Mouse (Mus musculus) forebrain, postnatal 0 days (tissue): ENCODE measurements around the gene Rinl. TPM values are rescaled to one million over a fixed set of nuclear protein-coding genes. Genes with fewer than 3 reads are reported as not detected.
A peak's percentile ranks its signal among the peaks of the same experiment; 100 is the strongest.

Experiments used
- ATAC-seq: fragments of 200-750 bp; cut with Nextera tagmentation; 2 replicates; pipeline ENCODE4 v1.8.0; 2017; ENCODE audit warnings: mild to moderate bottlenecking, moderate library complexity
- DNase-seq: peaks from one replicate; pipeline ENCODE4 v3.0.0-alpha.2; 2015
- H3K27ac ChIP-seq: fragments of 300-500 bp; sonication (generic); 2 replicates; pipeline ENCODE4 v1.5.1; 2014; ENCODE audit warnings: low read depth, mild to moderate bottlenecking, antibody characterized with exemption, low read length, moderate library complexity, mixed read lengths
- H3K27me3 ChIP-seq: fragments of 300-500 bp; sonication (generic); 2 replicates; pipeline ENCODE4 v1.6.1; 2014; ENCODE audit warnings: mild to moderate bottlenecking, low read length, mixed read lengths; ENCODE audit not compliant: insufficient read depth
- H3K36me3 ChIP-seq: fragments of 300-500 bp; sonication (generic); 2 replicates; pipeline ENCODE4 v1.6.1; 2014; ENCODE audit warnings: mild to moderate bottlenecking, moderate library complexity; ENCODE audit not compliant: insufficient read depth
- H3K4me1 ChIP-seq: fragments of 300-500 bp; sonication (generic); 2 replicates; pipeline ENCODE4 v1.6.1; 2014; ENCODE audit warnings: antibody characterized with exemption; ENCODE audit not compliant: insufficient read depth
- H3K4me2 ChIP-seq: fragments of 300-500 bp; sonication (generic); 2 replicates; pipeline ENCODE4 v1.6.1; 2014; ENCODE audit warnings: low read depth, mild to moderate bottlenecking, moderate library complexity
- H3K4me3 ChIP-seq: fragments of 300-500 bp; sonication (generic); 2 replicates; pipeline ENCODE4 v1.5.1; 2014; ENCODE audit warnings: low read depth, low read length, mixed read lengths
- H3K9ac ChIP-seq: fragments of 300-500 bp; sonication (generic); 2 replicates; pipeline ENCODE4 v1.6.1; 2014; ENCODE audit warnings: mild to moderate bottlenecking
- H3K9me3 ChIP-seq: fragments of 300-500 bp; sonication (generic); 2 replicates; pipeline ENCODE4 v1.6.1; 2016; ENCODE audit warnings: low read length
- CTCF ChIP-seq: sonication (generic); IDR thresholded peaks from 2 replicates; pipeline ENCODE4 v1.5.1; 2016; ENCODE audit warnings: antibody characterized with exemption, control low read depth, low read depth
- WGBS: fragments of 180-500 bp; shearing (Covaris S2); extraction: QIAGEN DNeasy Blood & Tissue Kit; methylation state at CpG from one replicate; pipeline ENCODE4 v1.1.7; 2014; 5-methylcytosine and 5-hydroxymethylcytosine counted together
- polyA plus RNA-seq: library from polyadenylated mRNA; unstranded; fragments of >200 nt; fragmentation: Nextera tagmentation; extraction: Ambion mirVana; gene quantifications from 2 replicates; pipeline ENCODE4 v1.2.1, GENCODE M21; 2015
- total RNA-seq: library from RNA; depleted of rRNA; stranded (reverse); fragments of >200 nt; gene quantifications from 2 replicates; pipeline ENCODE4 v1.2.3, GENCODE M21; 2014; rRNA removed

Gene Rinl
- total RNA-seq (2.1 and 2.2 TPM in 2 replicates), polyA plus RNA-seq (1.6 TPM in 2 replicates)

- Histone ChIP-seq H3K9ac (no peak within 1 kb of the TSS), H3K4me2 (no peak within 1 kb of the TSS), H3K27ac (no peak within 1 kb of the TSS), H3K9me3 (no peaks in the 10 kb centered on the region), H3K36me3 (peaks cover 21% of the 10 kb centered on the region), H3K4me1 (no peaks in the 10 kb centered on the region), H3K27me3 (no peaks in the 10 kb centered on the region), H3K4me3 (no peak within 1 kb of the TSS)
- 84% methylated on average over 5 of the region's 5 CpGs for WGBS
- no peak for TF ChIP-seq CTCF
- DNase-seq: no peak
- ATAC-seq: no peak
These were observed at the start of gene Rinl for GRCm38 (mm10) chr7:28788307-28789195. Gene Rinl (plus strand): TSS chr7:28788969.

DNA sequence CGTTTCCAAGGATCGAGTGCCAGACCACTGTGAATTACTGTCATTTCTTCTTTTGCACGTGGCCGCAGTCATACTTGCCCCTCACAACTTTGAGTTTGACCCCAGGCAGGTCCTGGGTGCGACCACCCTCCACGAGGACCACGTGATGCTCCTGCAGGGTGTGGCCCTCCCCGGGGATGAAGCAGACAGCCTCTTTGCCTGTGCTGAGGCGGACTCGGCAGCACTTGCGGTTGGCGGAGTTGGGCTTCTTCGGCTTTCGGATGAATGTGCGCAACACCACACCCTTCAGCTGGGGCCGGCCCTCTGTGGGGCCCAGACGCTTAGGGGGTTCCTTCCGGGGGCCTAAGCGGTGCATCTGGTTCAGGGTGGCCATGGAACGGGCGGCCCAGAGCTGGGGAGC lies 48.9 kb upstream of the Rinl start:
- no peak for DNase-seq
- no peak for ATAC-seq
- H3K4me2 ChIP-seq: no peak overlapping the region
- no peaks in the 10 kb centered on the region for H3K9me3 ChIP-seq
- peaks cover 8% of the 10 kb centered on the region for H3K4me1 ChIP-seq
- H3K27ac ChIP-seq: no peak overlapping the region
- TF ChIP-seq CTCF: no peak
- H3K4me3 ChIP-seq: no peak overlapping the region
- H3K36me3 ChIP-seq: no peaks in the 10 kb centered on the region; the same call in 1 of the 2 replicates
- H3K27me3 ChIP-seq: no peaks in the 10 kb centered on the region
- no peak overlapping the region for H3K9ac ChIP-seq
- 94% methylated on average over 21 of the region's 21 CpGs for WGBS

GRCm38 (mm10) chr7:28740949-28741348 lies 47.8 kb upstream of the Rinl start:
- ATAC-seq (no peak), DNase-seq (no peak)
- Histone ChIP-seq H3K9me3 (no peaks in the 10 kb centered on the region), H3K27ac (peak overlapping the region; percentile 80; the same call in 1 of the 2 replicates), H3K36me3 (no peaks in the 10 kb centered on the region; the same call in 1 of the 2 replicates), H3K9ac (peak overlapping the region; percentile 72), H3K4me3 (peak overlapping the region; percentile 61), H3K4me2 (peak overlapping the region; percentile 87), H3K4me1 (peaks cover 8% of the 10 kb centered on the region), H3K27me3 (no peaks in the 10 kb centered on the region)
- 39% methylated on average over 9 of the region's 9 CpGs for WGBS
- 0 out of 2 replicates have a peak, but pooled peaks have one; percentile 2 for TF ChIP-seq CTCF

GRCm38 (mm10) chr7:28741368-28741708 lies 47.4 kb upstream of the Rinl start:
- Histone ChIP-seq H3K4me1 (peaks cover 8% of the 10 kb centered on the region), H3K9me3 (no peaks in the 10 kb centered on the region), H3K4me2 (peak overlapping the region; percentile 87), H3K36me3 (no peaks in the 10 kb centered on the region; the same call in 1 of the 2 replicates), H3K27ac (peak overlapping the region; percentile 80), H3K4me3 (peak overlapping the region; percentile 61), H3K27me3 (no peaks in the 10 kb centered on the region), H3K9ac (peak overlapping the region; percentile 72)
- 1% methylated on average over 13 of the region's 13 CpGs for WGBS
- ATAC-seq (peak; percentile 8), DNase-seq (no peak)
- no peak for TF ChIP-seq CTCF

DNA sequence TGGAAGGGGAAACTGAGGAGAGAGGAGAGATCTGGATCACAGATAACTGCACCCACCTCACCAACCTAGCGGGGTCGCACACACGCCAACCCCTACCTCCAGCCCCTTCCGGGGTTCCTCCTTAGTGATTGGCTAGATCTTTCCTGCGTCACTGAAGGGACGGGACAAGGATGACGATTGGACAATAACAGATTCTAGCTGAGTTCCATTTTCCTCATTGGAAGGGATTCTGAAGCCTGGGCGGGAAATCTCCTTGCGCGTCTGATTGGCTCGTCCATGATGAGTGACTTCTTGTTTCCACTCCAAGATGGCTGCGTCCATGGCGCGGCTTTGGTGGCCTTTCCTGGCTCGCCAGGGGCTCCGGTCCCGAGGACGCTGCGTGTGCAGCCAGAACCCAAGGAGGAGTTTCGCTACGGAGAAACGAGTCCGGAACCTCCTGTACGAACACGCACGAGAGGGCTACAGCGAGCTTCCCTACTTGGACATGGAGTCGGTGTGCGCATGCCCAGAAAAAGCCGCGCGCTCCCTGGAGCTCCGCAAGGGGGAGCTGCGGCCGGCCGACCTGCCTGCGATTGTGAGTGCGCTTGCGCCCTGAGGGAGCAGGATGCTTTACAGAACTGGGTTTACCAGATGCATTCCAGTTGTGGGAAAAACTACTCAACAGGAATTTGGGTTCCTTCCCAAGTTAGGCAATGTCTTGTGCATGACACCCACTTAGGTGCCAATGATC lies 46.9 kb upstream of the Rinl start, which contains the start of the genes Mrps12 and Sars2:
Gene Mrps12 (minus strand): TSS at position 112 of the 730 bp plus-strand sequence.
Gene Sars2 (plus strand): TSS at position 284 of the 730 bp plus-strand sequence.
- peak within 1 kb of the TSS; percentile 72 for H3K9ac ChIP-seq
- DNase-seq: peak; percentile 99
- peak within 1 kb of the TSS; percentile 61 for H3K4me3 ChIP-seq
- ATAC-seq: peak; percentile 99
- H3K27me3 ChIP-seq: no peaks in the 10 kb centered on the region
- H3K27ac ChIP-seq: peak within 1 kb of the TSS; percentile 82
- 1% methylated on average over 39 of the region's 39 CpGs for WGBS
- no peaks in the 10 kb centered on the region for H3K9me3 ChIP-seq
- H3K4me1 ChIP-seq: peaks cover 8% of the 10 kb centered on the region
- H3K36me3 ChIP-seq: no peaks in the 10 kb centered on the region; the same call in none of the 2 replicates
- TF ChIP-seq CTCF: peak; percentile 89
- H3K4me2 ChIP-seq: peak within 1 kb of the TSS; percentile 87

DNA sequence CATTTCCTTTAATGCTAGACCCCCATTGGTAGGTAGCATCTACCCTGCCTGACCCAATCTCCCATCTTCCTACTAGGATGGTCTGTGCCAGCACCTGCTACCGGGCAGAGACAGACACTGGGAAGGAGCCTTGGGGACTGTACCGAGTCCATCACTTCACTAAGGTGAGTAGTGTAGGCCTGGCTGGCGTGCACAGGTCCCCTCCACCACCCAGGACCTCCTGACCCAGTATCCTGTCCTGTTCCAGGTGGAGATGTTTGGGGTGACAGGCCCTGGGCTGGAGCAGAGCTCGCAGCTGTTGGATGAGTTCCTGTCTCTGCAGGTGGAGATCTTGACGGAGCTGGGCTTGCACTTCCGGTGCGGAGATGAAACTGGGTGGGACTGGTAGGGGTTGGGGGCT lies 38.8 kb upstream of the Rinl start:
- no peaks in the 10 kb centered on the region for H3K9me3 ChIP-seq
- no peak overlapping the region for H3K4me3 ChIP-seq
- DNase-seq (no peak), ATAC-seq (no peak)
- H3K4me2 ChIP-seq: no peak overlapping the region
- H3K4me1 ChIP-seq: no peaks in the 10 kb centered on the region
- no peaks in the 10 kb centered on the region for H3K27me3 ChIP-seq
- H3K27ac ChIP-seq: no peak overlapping the region
- WGBS: 92% methylated on average over 7 of the region's 7 CpGs
- peaks cover 8% of the 10 kb centered on the region for H3K36me3 ChIP-seq
- no peak overlapping the region for H3K9ac ChIP-seq
- TF ChIP-seq CTCF: no peak
